Mouse (Mus musculus) heart, embryonic 16.5 days (tissue): Measurements from ENCODE around the gene Tha1. TPM values are rescaled to one million over a fixed set of nuclear protein-coding genes. Genes with fewer than 3 reads are reported as not detected.
A peak's percentile ranks its signal among the peaks of the same experiment; 100 is the strongest.

Experiments
- ATAC-seq: fragments of 200-750 bp; cut with Nextera tagmentation; replicated peaks from 2 replicates; pipeline ENCODE4 v1.8.0; 2017; ENCODE audit warnings: moderate number of reproducible peaks; ENCODE audit not compliant: insufficient read depth, low FRiP score; ENCODE audit errors: extremely low read depth
- H3K27ac ChIP-seq: fragments of 300-500 bp; sonication (generic); 2 replicates; pipeline ENCODE4 v1.5.1; 2014; ENCODE audit warnings: mild to moderate bottlenecking, low read length, control low read depth, moderate library complexity
- H3K27me3 ChIP-seq: fragments of 300-500 bp; sonication (generic); 2 replicates; pipeline ENCODE4 v1.6.1; 2014; ENCODE audit warnings: low read length, mixed read lengths; ENCODE audit not compliant: control insufficient read depth, insufficient read depth
- H3K36me3 ChIP-seq: fragments of 300-500 bp; sonication (generic); 2 replicates; pipeline ENCODE4 v1.6.1; 2014; ENCODE audit not compliant: control insufficient read depth, insufficient read depth
- H3K4me1 ChIP-seq: fragments of 300-500 bp; sonication (generic); 2 replicates; pipeline ENCODE4 v1.6.1; 2014; ENCODE audit warnings: low read length, mixed read lengths; ENCODE audit not compliant: control insufficient read depth, insufficient read depth
- H3K4me2 ChIP-seq: fragments of 300-500 bp; sonication (generic); 2 replicates; pipeline ENCODE4 v1.6.1; 2014; ENCODE audit warnings: low read depth, mild to moderate bottlenecking, control low read depth, low read length
- H3K4me3 ChIP-seq: fragments of 300-500 bp; sonication (generic); 2 replicates; pipeline ENCODE4 v1.5.1; 2014; ENCODE audit warnings: mild to moderate bottlenecking, control low read depth, low read length
- H3K9ac ChIP-seq: fragments of 300-500 bp; sonication (generic); 2 replicates; pipeline ENCODE4 v1.6.1; 2014; ENCODE audit warnings: low read length, control low read depth
- H3K9me3 ChIP-seq: fragments of 300-500 bp; sonication (generic); replicated peaks from 2 replicates; pipeline ENCODE4 v1.6.1; 2016; ENCODE audit warnings: low read length; ENCODE audit not compliant: control insufficient read depth
- WGBS: fragments of 180-500 bp; shearing (Covaris S2); extraction: QIAGEN DNeasy Blood & Tissue Kit; methylation state at CpG from one replicate; pipeline ENCODE4 v1.1.7; 2014; 5-methylcytosine and 5-hydroxymethylcytosine counted together
- polyA plus RNA-seq: library from polyadenylated mRNA; unstranded; fragments of >200 nt; fragmentation: Nextera tagmentation; extraction: Ambion mirVana; gene quantifications from 2 replicates; pipeline ENCODE4 v1.2.1, GENCODE M21; 2015

The Tha1 gene
- polyA plus RNA-seq, 1 experiment from 2014 or later: 7.4 TPM

- peak overlapping the region; percentile 77 for H3K4me3 ChIP-seq
- H3K9me3 ChIP-seq: no peaks in the 10 kb centered on the region
- peak overlapping the region; percentile 86 for H3K4me2 ChIP-seq
- H3K27me3 ChIP-seq: no peaks in the 10 kb centered on the region
- ATAC-seq: peak; percentile 53
- peak overlapping the region; percentile 92 for H3K9ac ChIP-seq
- peak overlapping the region; percentile 98 for H3K27ac ChIP-seq
- H3K36me3 ChIP-seq: peaks cover 11% of the 10 kb centered on the region
- WGBS: 6% methylated on average over 19 of the region's 19 CpGs
- H3K4me1 ChIP-seq: peaks cover 18% of the 10 kb centered on the region
These were observed 24.9 kb downstream of the Tha1 start for GRCm38 (mm10) chr11:117848271-117848984.

GRCm38 (mm10) chr11:117847593-117848215 is 25.6 kb downstream of the Tha1 start:
- H3K4me3 ChIP-seq: peak overlapping the region; percentile 77
- no peaks in the 10 kb centered on the region for H3K27me3 ChIP-seq
- H3K9ac ChIP-seq: peak overlapping the region; percentile 92
- peak overlapping the region; percentile 98 for H3K27ac ChIP-seq
- WGBS: 74% methylated on average over 7 of the region's 7 CpGs
- peaks cover 4% of the 10 kb centered on the region for H3K36me3 ChIP-seq
- ATAC-seq: no peak
- H3K4me1 ChIP-seq: peaks cover 18% of the 10 kb centered on the region
- peak overlapping the region; percentile 86 for H3K4me2 ChIP-seq
- H3K9me3 ChIP-seq: no peaks in the 10 kb centered on the region

- peaks cover 18% of the 10 kb centered on the region for H3K4me1 ChIP-seq
- no peak overlapping the region for H3K9ac ChIP-seq
- no peak for ATAC-seq
- H3K36me3 ChIP-seq: no peaks in the 10 kb centered on the region
- no peak overlapping the region for H3K27ac ChIP-seq
- no peak overlapping the region for H3K4me2 ChIP-seq
- 55% methylated on average over 5 of the region's 5 CpGs for WGBS
- no peaks in the 10 kb centered on the region for H3K9me3 ChIP-seq
- no peak overlapping the region for H3K4me3 ChIP-seq
- H3K27me3 ChIP-seq: no peaks in the 10 kb centered on the region
These were observed 26.6 kb downstream of the Tha1 start for GRCm38 (mm10) chr11:117846640-117847039.

- H3K27ac ChIP-seq: no peak overlapping the region
- peaks cover 23% of the 10 kb centered on the region for H3K4me1 ChIP-seq
- WGBS: 82% methylated on average over 2 of the region's 2 CpGs
- no peak overlapping the region for H3K4me3 ChIP-seq
- no peaks in the 10 kb centered on the region for H3K36me3 ChIP-seq
- H3K4me2 ChIP-seq: no peak overlapping the region
- no peak overlapping the region for H3K9ac ChIP-seq
- no peak for ATAC-seq
- H3K27me3 ChIP-seq: no peaks in the 10 kb centered on the region
- no peaks in the 10 kb centered on the region for H3K9me3 ChIP-seq
These were observed 27.6 kb downstream of the Tha1 start for GRCm38 (mm10) chr11:117845651-117846050.

- WGBS: 85% methylated on average over 2 of the region's 2 CpGs
- Histone ChIP-seq H3K9ac (no peak overlapping the region), H3K4me2 (no peak overlapping the region), H3K4me3 (no peak overlapping the region), H3K36me3 (no peaks in the 10 kb centered on the region), H3K9me3 (no peaks in the 10 kb centered on the region), H3K4me1 (peaks cover 18% of the 10 kb centered on the region), H3K27me3 (no peaks in the 10 kb centered on the region), H3K27ac (no peak overlapping the region)
- no peak for ATAC-seq
These were observed 28.3 kb downstream of the Tha1 start for GRCm38 (mm10) chr11:117844997-117845396.

- no peaks in the 10 kb centered on the region for H3K9me3 ChIP-seq
- H3K27me3 ChIP-seq: no peaks in the 10 kb centered on the region
- no peaks in the 10 kb centered on the region for H3K36me3 ChIP-seq
- ATAC-seq: no peak
- peaks cover 20% of the 10 kb centered on the region for H3K4me1 ChIP-seq
- no peak overlapping the region for H3K4me3 ChIP-seq
- no peak overlapping the region for H3K4me2 ChIP-seq
- H3K9ac ChIP-seq: no peak overlapping the region
- H3K27ac ChIP-seq: no peak overlapping the region
- 81% methylated on average over 2 of the region's 2 CpGs for WGBS
These were observed 29.8 kb downstream of the Tha1 start for GRCm38 (mm10) chr11:117843434-117843833.

- Histone ChIP-seq H3K9me3 (no peaks in the 10 kb centered on the region), H3K4me2 (no peak overlapping the region), H3K36me3 (no peaks in the 10 kb centered on the region), H3K9ac (no peak overlapping the region), H3K4me1 (peaks cover 21% of the 10 kb centered on the region), H3K27me3 (no peaks in the 10 kb centered on the region), H3K27ac (peak overlapping the region; percentile 55), H3K4me3 (no peak overlapping the region)
- 43% methylated on average over 1 of the region's 1 CpGs for WGBS
- no peak for ATAC-seq
These were observed 32.4 kb downstream of the Tha1 start for GRCm38 (mm10) chr11:117840910-117841309.

- Histone ChIP-seq H3K27me3 (no peaks in the 10 kb centered on the region), H3K9ac (no peak overlapping the region), H3K9me3 (no peaks in the 10 kb centered on the region), H3K4me2 (no peak overlapping the region; the same call in 1 of the 2 replicates), H3K36me3 (no peaks in the 10 kb centered on the region), H3K4me3 (no peak overlapping the region), H3K4me1 (peaks cover 21% of the 10 kb centered on the region), H3K27ac (peak overlapping the region; percentile 54)
- ATAC-seq: no peak
- WGBS: 89% methylated on average over 1 of the region's 1 CpGs
These were observed 34.3 kb downstream of the Tha1 start for GRCm38 (mm10) chr11:117839021-117839420.

- no peaks in the 10 kb centered on the region for H3K36me3 ChIP-seq
- no peaks in the 10 kb centered on the region for H3K27me3 ChIP-seq
- ATAC-seq: peak; percentile 78
- no peak overlapping the region for H3K9ac ChIP-seq
- H3K4me2 ChIP-seq: no peak overlapping the region
- WGBS: 56% methylated on average over 2 of the region's 2 CpGs
- no peak overlapping the region for H3K4me3 ChIP-seq
- H3K27ac ChIP-seq: peak overlapping the region; percentile 54
- no peaks in the 10 kb centered on the region for H3K9me3 ChIP-seq
- peaks cover 21% of the 10 kb centered on the region for H3K4me1 ChIP-seq
These were observed 34.7 kb downstream of the Tha1 start for GRCm38 (mm10) chr11:117838572-117838971.
